Mouse (Mus musculus): ENCODE measurements at regions not wholly inside any gene's neighbourhood (a gene's known extent, or its start where the extent isn't known, plus 50 kb on each side); places are given as distances from the start of the nearest gene placed in this dataset.

DNA sequence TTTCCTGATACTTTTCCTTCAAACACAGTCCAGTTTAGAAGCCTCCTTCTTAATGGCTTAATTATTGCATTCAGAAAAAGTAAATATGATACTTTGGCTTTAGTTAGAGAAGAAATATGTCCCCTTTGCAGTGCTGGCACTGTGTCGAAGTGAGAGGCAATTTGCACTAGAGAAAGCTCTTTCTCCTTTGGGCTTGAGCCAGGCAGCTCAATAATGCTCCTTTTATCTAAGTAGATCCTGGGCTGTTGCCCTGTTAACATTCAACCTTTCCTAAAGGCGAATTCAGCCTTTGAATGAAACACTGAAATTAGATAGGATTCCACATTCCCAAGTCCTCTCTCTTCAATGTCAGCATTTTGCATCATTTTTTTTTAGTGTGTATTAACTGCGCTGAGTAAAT lies 386.5 kb downstream of the Epha4 start:
- no peak for DNase-seq (ENCODE audit: low spot score)

DNA sequence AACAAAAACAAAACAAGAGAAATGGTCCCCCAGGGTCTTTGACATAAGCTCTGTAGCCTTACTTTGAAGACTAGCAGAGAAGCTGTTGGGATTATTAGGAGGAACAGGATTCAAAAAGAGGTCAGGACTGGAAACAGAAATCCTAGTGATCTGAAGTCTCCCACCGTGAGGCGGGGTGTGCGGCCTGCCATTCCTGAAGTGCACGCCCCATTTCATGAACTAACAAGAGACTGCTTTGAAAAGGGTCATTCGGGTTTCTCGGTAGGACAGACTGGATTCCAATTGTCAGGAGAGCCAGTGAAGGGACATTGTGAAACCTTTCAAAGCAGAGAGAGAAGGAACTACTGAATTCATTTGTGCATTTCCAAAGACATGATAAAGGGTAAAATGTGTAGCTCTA lies 377.2 kb downstream of the Epha4 start:
- no peak for DNase-seq (ENCODE audit: low spot score)

DNA sequence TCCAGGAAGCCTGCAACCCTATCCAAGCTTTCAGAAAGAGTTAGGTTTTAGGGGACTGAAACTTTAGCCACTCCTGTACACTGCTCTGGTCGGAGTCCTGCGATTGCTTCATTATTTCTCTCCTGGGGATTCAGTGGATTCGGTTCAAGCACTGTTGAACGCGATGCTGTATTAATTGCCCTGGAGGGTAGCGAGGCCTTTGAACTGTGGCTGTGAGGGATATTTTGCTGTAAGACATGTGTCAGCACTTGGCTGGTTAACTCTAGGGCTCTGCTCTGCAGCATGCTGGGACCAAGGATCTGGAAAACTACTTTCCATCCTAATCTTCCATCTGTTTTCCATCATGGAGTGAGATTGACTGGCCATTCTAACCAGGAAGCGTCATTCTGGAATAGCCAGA lies 374.0 kb downstream of the Epha4 start:
- DNase-seq (ENCODE audit: low spot score): no peak

DNA sequence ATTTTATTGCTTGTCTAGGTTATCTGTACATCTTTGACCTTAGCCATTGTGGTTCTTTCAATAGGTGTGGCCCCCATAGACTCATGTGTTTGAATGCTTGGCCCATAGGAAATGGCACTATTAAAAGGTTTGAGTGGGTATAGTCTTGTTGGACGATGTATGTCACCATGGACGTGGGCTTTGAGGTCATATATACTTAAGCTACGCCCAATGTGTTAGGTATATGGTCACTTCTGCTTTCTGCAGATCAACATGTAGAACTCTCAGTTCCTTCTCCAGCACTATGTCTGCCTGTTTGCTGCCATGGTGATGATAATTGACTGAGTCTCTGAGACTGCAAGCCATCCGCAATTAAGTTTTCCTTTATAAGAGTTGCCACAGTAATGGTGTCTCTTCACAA lies 366.8 kb downstream of the Epha4 start:
- DNase-seq (ENCODE audit: low spot score): no peak

DNA sequence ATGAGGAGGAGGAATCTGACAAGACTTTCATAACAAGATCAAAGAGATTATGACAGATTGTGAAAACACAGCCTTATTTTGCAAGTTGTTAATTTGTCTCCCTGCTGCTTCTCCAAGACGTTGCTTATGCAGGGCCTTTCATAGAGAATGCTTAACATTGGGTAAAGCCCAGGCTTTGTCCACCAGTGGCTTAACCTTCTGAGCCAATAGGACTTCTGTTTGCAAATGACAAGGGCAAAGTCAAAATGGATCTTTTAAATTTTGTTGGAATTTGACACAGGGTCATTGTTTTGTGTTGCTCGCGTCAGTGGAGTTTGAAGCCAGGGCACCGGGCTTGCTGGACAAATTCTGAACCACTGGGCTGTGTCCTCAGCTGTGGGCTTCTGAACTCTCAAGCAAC lies 346.6 kb downstream of the Epha4 start:
- DNase-seq (ENCODE audit: low spot score): no peak

- no peak for DNase-seq (ENCODE audit: low spot score)
Observed at GRCm38 (mm10) chr1:77172463-77172862, 342.4 kb downstream of the Epha4 start.

DNA sequence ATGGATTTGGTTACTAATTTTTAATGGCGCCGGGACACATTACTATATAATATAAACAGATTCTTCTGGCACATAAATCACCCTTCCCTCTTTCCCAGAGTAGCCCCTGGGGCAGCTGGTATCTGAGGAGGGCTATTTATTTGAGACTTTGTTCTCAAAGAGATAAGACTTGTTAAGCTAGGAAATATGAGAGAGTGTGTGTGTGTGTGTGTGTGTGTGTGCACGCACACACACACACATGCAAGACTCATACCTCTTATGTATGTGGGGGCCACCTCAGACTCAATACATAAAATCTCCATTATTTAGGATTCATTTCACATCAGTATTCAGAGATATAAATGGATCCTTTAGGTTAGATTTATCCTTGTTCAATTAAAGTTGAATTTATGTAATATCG lies 340.1 kb downstream of the Epha4 start:
- no peak for DNase-seq (ENCODE audit: low spot score)

GRCm38 (mm10) chr1:77175214-77175613 lies 339.7 kb downstream of the Epha4 start:
- no peak for DNase-seq (ENCODE audit: low spot score)

- DNase-seq (ENCODE audit: low spot score): no peak
Observed at GRCm38 (mm10) chr1:77176516-77176915, 338.4 kb downstream of the Epha4 start.

- DNase-seq (ENCODE audit: low spot score): no peak
Observed at GRCm38 (mm10) chr1:77183965-77184364, 330.9 kb downstream of the Epha4 start.

DNA sequence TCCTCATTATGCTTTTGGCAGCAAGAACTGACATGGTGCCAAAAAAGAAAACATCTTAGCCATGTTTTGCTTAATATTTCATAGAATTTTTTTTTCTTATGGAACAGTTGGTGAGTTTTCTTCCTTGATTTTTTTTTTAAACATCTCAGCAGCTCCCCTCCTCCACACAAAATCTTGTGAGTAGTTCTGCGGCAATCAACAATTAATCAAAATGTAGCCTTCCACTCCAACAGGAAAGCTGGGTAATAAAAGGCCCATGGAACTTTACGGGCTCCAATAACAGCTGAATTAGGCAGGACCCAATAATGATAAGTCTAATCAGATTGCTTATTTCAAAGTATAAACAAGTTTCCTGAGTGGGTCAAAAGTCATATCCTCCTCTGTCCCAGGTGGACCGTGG lies 324.7 kb downstream of the Epha4 start:
- no peak for DNase-seq (ENCODE audit: low spot score)

- no peak for DNase-seq (ENCODE audit: low spot score)
Observed at GRCm38 (mm10) chr1:77201321-77201917, 313.5 kb downstream of the Epha4 start.

- DNase-seq (ENCODE audit: low spot score): no peak
Observed at GRCm38 (mm10) chr1:77202948-77203347, 311.9 kb downstream of the Epha4 start.

DNA sequence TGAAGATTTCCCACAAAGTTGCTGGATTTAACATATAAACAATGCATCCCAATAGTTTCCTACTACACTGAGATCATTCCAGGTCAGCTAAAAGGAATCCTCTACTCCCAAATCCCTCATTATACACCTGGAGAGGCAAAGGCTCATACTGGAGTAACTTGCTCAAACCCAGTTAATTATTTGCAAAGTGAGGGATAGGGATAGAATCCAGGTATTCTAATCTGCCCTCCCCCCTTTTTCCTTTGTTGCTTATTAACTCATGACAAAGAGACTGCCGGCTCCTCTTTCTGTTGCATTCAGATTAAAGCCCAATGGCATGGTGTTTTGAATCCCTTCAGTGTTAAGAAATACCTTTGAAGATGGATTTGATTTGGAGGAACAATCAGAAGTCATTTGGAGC lies 308.4 kb downstream of the Epha4 start:
- no peak for DNase-seq (ENCODE audit: low spot score)

DNA sequence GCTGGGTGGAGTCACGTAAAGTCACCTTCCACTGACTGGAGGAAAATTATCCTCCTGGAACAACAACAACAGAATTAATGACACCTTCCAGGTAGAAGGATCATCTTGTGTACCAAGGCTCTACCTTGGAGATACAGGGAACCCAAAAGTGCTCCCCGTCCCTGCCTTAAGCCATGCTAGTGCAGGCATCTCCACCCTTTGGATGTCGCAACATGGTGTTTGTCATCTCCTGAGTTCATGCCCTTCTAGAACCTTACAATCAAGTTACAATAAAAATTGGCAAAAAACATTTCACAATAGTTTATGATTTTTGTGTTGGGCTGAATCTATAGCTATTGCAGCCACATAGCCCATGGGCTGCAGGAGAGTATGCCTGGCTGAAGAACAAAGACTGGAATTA lies 305.5 kb downstream of the Epha4 start:
- DNase-seq (ENCODE audit: low spot score): no peak

DNA sequence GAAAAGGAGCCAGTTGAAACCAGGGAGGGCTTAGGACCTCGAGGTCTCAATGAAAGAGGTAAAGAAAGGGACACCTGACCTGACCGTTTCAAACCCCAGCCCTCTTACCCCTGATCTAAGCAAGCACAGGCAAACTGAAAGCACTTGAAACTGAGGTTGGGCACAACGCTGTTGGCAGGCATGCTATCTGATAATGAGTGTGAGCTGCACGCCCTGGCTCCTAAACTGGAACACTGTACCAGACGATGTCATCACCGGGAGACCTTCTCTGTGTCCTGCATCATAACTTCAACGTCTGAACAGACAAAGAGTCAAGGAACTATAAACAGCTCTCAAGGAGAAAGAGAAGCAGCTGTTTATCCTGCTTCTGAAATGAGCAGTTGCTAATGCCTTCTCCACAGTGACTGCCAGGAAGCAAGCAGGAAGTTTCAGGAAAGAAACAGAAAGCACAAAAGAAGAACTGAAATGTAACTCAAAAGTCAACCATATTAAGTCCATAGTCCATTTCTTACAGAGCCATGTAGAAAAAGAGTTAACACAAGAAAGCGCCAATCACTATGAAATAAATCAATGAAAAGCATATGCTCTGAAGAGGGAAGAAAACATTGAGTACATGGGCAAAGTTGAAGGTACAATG lies 301.3 kb downstream of the Epha4 start:
- no peak for DNase-seq (ENCODE audit: low spot score)

DNA sequence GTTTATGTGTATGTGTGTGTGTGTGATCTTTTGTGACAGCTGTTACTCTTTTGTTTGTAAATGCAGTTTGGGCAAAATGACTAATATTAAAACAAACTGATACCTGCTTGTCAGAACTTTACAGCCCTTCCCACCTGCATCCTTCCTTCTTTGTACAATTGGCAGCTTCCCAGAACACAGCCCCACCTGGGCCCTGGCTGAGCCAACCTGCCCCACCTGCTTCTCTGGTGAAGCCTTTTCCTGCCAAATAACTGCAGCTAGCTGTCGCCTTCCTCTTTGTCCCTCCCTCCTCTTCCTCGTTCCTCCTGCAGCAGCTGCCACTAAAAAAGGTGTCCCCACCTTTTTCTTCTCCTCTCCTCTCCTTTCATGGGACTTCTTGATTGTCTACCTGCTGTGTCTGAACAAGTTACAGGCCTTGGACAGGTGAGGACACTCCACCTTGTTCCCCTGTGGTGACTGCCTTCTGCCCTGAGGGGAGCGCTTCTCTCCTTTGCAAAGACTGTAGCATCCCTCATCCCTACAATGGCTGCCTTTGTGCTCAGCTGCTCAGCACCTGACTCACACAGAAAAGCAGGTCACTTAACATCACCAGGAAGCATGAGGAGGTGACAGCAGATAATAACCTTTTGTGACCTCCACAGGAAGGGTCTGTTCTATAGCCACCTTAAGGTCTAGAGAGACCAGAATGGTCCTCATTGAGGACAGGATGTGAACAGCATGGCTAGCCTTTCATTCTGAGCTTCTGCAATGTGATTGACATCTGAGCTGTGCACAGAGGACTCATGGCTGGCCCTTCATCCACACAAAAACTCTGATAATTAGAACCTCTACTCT lies 295.2 kb downstream of the Epha4 start:
- no peak for DNase-seq (ENCODE audit: low spot score)

GRCm38 (mm10) chr1:77220322-77220590 lies 294.6 kb downstream of the Epha4 start:
- no peak for DNase-seq (ENCODE audit: low spot score)

DNA sequence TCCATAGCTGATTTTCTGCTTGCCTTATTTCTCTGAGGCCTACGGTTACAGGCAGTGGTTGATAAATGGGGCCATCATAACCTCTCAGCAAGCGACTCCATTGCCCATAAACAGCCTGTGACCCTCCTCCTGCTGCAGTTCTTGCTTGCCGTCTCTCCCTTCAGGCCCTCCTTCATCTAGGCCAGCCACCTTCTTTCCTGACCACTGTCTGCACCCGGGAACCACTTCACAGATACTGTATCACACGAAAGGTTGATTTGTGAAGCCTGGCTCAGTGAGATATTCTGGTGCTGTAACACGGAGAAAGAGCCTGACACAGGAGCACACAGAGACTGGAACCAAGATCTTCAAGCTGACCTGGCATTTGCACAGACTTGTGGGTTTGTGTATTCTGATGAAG lies 294.1 kb downstream of the Epha4 start:
- DNase-seq (ENCODE audit: low spot score): no peak

GRCm38 (mm10) chr1:77221900-77222299 lies 293.0 kb downstream of the Epha4 start:
- no peak for DNase-seq (ENCODE audit: low spot score)

- DNase-seq (ENCODE audit: low spot score): no peak
Observed at GRCm38 (mm10) chr1:77226546-77226945, 288.3 kb downstream of the Epha4 start.

DNA sequence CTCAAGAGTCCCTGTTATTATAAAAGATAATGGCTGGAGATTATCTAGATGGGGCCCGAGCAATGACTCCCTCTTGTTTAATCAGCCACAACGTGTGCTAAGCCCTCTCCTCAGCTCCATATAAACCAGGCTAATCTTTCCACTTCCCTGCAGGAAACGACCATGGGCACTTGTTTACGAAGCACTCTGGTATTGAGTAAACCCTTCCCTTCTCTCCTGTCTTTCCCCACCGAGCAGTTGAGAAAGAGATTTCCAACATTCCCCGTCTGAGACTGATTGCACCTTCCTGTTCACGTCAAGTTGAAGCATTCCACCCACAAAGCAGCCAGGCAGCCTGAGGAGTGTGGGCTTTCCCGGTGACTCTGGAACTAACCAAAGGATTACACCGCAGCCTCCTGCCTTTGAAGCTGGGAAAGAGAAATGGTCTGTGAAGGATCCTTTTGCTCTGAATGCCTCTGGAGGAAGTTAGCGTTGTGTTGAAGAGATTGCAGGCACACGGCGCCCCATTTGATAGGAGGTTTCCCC lies 287.8 kb downstream of the Epha4 start:
- DNase-seq (ENCODE audit: low spot score): no peak

DNA sequence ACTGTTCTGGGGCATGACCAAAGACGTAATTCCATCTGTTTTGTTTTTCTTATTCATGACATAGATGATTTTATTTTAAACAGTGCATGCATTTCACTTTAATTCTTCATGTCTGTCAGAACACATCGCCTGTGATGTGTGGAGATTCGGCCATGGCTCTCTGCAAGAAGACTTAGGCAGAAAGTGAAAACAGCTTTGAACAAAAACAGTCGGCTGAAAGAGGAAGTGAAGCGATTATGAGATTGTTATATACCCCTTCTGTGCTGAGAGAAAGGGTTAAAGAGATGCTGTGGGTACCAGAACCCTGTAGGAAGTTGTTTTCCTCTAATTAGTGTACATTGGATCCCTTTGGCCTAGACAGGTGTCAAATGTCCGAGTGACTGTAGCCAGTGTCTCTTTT lies 287.1 kb downstream of the Epha4 start:
- no peak for DNase-seq (ENCODE audit: low spot score)
